Mouse (Mus musculus): ENCODE measurements around the gene Plin3. TPM values are rescaled to one million over a fixed set of nuclear protein-coding genes. Genes with fewer than 3 reads are reported as not detected.

The Plin3 gene
- 7.4 and 9.2 TPM in 2 replicates for polyA plus RNA-seq (2012; rRNA removed)
- polyA plus RNA-seq (2014; fragmentation: Nextera tagmentation; extraction: Ambion mirVana) = 24.2 and 27.2 TPM in 2 replicates

DNA sequence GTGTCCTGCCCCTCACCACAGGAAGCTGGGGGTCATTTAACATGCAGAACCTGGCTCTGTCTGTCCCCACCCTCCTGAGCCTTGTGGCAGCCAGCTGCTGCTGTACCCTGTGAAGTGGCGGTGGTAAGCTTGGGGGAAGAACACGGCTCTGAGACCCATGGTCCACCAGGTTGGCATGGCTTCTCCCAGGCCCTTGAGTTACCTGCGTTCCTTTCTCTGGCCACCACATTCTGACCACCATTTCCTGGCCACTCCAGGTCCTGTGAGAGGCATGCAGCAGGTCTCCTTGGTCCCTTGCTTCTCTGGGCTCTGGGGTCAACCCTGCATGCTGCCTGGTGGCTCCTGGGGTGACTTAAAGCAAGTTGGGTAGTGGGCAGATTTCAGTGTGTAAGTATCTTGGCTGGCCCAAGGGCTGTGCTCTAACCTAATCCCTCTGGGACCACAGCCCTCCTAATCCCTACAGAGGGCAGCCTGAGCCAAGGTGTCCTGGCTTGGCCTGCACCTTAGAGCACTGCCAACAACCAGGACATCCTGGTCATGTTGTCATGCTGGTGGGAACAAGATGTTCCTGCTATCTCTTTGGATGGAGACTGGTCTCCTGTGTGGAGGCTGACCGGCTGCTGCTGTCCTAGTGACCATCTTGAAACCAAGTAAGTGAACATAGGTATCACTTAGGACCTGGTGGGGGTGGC lies at the start of gene Plin3:
TSS of gene Plin3 (minus strand) at position 343 of the 692 bp plus-strand sequence.
- H3K9ac ChIP-seq (replicated peaks) = peak within 1 kb of the TSS; percentile 41
- H3K4me1 ChIP-seq (replicated peaks; ENCODE audit: control insufficient read depth in 2 of 2, insufficient read depth in 2 of 2, low read length in 1 of 2) = peaks cover 30 to 38% of the 10 kb centered on the region in 2 experiments
- H3K4me3 ChIP-seq (ENCODE audit: insufficient read depth in 1 of 2, low read depth in 2 of 2, low read length in 2 of 2) = no peak within 1 kb of the TSS
- no peaks in the 10 kb centered on the region; the same call in 1 of the 2 replicates for H3K27me3 ChIP-seq (ENCODE audit: control insufficient read depth, insufficient read depth, low read length)
- H3K4me2 ChIP-seq (ENCODE audit: low read depth) = peak within 1 kb of the TSS; percentile 69
- DNase-seq (ENCODE audit: low read depth in 3 of 3, low spot score in 3 of 3) (no peak), ATAC-seq (ENCODE audit: insufficient read depth) (no peak)
- WGBS (ENCODE audit: insufficient replicate concordance) = 74% methylated on average over 4 of the region's 4 CpGs
- TF ChIP-seq EP300 (IDR thresholded peaks at IDR 0.05; ENCODE audit: low read depth) = no peak
- no peak for TF ChIP-seq CTCF (IDR thresholded peaks at IDR 0.05; ENCODE audit: low read depth)
- no peaks in the 10 kb centered on the region for H3K9me3 ChIP-seq (ENCODE audit: control insufficient read depth, low read length)
- no peaks in the 10 kb centered on the region for H3K36me3 ChIP-seq (replicated peaks; ENCODE audit: control insufficient read depth, insufficient read depth, low read depth)
- no peak within 1 kb of the TSS; the same call in 1 of the 2 replicates for H3K27ac ChIP-seq

DNA sequence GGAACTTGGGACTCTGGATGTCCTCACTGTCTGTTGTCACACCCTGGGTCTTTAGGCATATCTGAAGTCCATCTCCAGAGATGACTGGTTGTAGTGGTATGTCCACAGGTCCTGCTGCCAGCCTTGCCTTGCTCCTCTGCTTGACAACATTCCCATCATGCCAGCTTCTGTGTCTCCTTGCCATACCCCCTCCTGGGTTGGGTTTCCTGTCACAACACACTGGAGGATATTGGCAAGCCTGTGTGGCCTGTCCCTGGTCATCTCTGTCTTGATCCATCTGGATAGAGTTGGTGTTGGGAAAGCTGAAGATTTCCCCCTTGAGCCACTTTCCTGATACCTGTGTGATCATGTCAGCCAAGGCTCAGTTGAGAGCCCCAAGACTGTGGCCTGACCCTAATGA lies 48.0 kb upstream of the Plin3 start:
- H3K4me2 ChIP-seq (ENCODE audit: low read depth) = no peak overlapping the region
- H3K27ac ChIP-seq = no peak overlapping the region
- DNase-seq (ENCODE audit: low read depth in 3 of 3, low spot score in 3 of 3) (no peak), ATAC-seq (ENCODE audit: insufficient read depth) (no peak)
- H3K4me1 ChIP-seq (replicated peaks; ENCODE audit: control insufficient read depth in 2 of 2, insufficient read depth in 2 of 2, low read length in 1 of 2) = peaks cover 2 to 15% of the 10 kb centered on the region in 2 experiments; a peak in 3 of 4 replicates
- no peaks in the 10 kb centered on the region for H3K36me3 ChIP-seq (replicated peaks; ENCODE audit: control insufficient read depth, insufficient read depth, low read depth)
- H3K27me3 ChIP-seq (ENCODE audit: control insufficient read depth, insufficient read depth, low read length) = no peaks in the 10 kb centered on the region
- no peak overlapping the region for H3K4me3 ChIP-seq (ENCODE audit: insufficient read depth in 1 of 2, low read depth in 2 of 2, low read length in 2 of 2)
- TF ChIP-seq CTCF (IDR thresholded peaks at IDR 0.05; ENCODE audit: low read depth) (no peak), EP300 (IDR thresholded peaks at IDR 0.05; ENCODE audit: low read depth) (no peak)
- no peaks in the 10 kb centered on the region for H3K9me3 ChIP-seq (ENCODE audit: control insufficient read depth, low read length)
- no peak overlapping the region for H3K9ac ChIP-seq (replicated peaks)

DNA sequence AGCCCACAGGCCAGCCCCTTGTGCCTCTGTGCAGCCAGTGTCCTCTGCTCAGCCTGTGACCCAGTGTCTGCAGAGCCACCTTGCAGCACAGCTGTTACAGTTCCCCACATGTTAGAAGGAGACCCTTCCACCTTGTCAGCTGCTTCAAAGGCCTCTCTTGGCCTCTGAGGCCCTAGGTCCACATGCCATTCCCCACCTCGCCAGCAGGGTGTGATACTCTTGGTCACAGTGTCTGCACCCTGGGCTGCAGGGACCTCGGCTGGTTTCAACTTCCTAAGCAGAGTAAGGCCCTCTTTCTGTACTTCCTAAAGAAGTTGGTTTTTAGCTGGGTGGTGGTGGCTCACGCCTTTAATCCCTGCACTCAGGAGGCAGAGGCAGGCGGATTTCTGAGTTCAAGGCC lies 46.2 kb upstream of the Plin3 start:
- H3K4me3 ChIP-seq (ENCODE audit: insufficient read depth in 1 of 2, low read depth in 2 of 2, low read length in 2 of 2) = no peak overlapping the region
- WGBS (ENCODE audit: insufficient replicate concordance) = 27% methylated on average over 4 of the region's 4 CpGs
- ATAC-seq (ENCODE audit: insufficient read depth) (no peak), DNase-seq (ENCODE audit: low read depth in 3 of 3, low spot score in 3 of 3) (peak in 1 of 3 experiments; percentile 29)
- no peaks in the 10 kb centered on the region for H3K9me3 ChIP-seq (ENCODE audit: control insufficient read depth, low read length)
- no peaks in the 10 kb centered on the region for H3K36me3 ChIP-seq (replicated peaks; ENCODE audit: control insufficient read depth, insufficient read depth, low read depth)
- no peaks in the 10 kb centered on the region for H3K27me3 ChIP-seq (ENCODE audit: control insufficient read depth, insufficient read depth, low read length)
- TF ChIP-seq CTCF (IDR thresholded peaks at IDR 0.05; ENCODE audit: low read depth) (peak; percentile 87), EP300 (IDR thresholded peaks at IDR 0.05; ENCODE audit: low read depth) (no peak)
- H3K9ac ChIP-seq (replicated peaks) = no peak overlapping the region
- H3K27ac ChIP-seq = no peak overlapping the region
- peaks cover 2 to 13% of the 10 kb centered on the region in 2 experiments; a peak in 3 of 4 replicates for H3K4me1 ChIP-seq (replicated peaks; ENCODE audit: control insufficient read depth in 2 of 2, insufficient read depth in 2 of 2, low read length in 1 of 2)
- H3K4me2 ChIP-seq (ENCODE audit: low read depth) = no peak overlapping the region

DNA sequence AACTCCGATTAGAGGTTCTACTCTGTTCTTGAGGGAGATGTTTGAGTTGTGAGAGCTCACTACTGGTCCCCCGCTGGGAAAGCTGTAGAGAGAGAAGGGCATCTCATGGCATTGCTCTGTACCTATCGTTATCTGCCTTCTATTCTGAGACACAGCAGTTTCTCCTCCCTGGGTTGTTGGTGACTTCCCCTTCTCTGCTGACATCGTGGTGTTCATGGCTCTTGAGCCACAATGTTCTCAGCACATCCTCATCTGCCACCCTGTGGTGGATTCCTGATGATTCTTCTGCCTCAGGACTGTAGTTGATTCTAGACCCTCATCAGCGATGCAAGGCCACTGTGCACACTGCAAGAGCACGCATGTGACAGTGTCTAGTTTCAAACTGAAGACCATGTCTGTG lies 45.1 kb upstream of the Plin3 start:
- Histone ChIP-seq H3K36me3 (replicated peaks; ENCODE audit: control insufficient read depth, insufficient read depth, low read depth) (no peaks in the 10 kb centered on the region), H3K9ac (replicated peaks) (no peak overlapping the region), H3K4me3 (ENCODE audit: insufficient read depth in 1 of 2, low read depth in 2 of 2, low read length in 2 of 2) (no peak overlapping the region), H3K4me1 (replicated peaks; ENCODE audit: control insufficient read depth in 2 of 2, insufficient read depth in 2 of 2, low read length in 1 of 2) (peaks cover 0 to 2% of the 10 kb centered on the region in 2 experiments; a peak in 1 of 4 replicates), H3K9me3 (ENCODE audit: control insufficient read depth, low read length) (no peaks in the 10 kb centered on the region), H3K27me3 (ENCODE audit: control insufficient read depth, insufficient read depth, low read length) (no peaks in the 10 kb centered on the region), H3K4me2 (ENCODE audit: low read depth) (no peak overlapping the region), H3K27ac (no peak overlapping the region)
- TF ChIP-seq EP300 (IDR thresholded peaks at IDR 0.05; ENCODE audit: low read depth) (no peak), CTCF (IDR thresholded peaks at IDR 0.05; ENCODE audit: low read depth) (peak; percentile 38; the same call in 1 of the 2 replicates)
- ATAC-seq (ENCODE audit: insufficient read depth) (no peak), DNase-seq (ENCODE audit: low read depth in 3 of 3, low spot score in 3 of 3) (no peak)
- 58% methylated on average over 6 of the region's 6 CpGs for WGBS (ENCODE audit: insufficient replicate concordance)

- 24% methylated on average over 4 of the region's 4 CpGs for WGBS (ENCODE audit: insufficient replicate concordance)
- Histone ChIP-seq H3K4me2 (ENCODE audit: low read depth) (no peak overlapping the region), H3K9me3 (ENCODE audit: control insufficient read depth, low read length) (no peaks in the 10 kb centered on the region), H3K9ac (replicated peaks) (no peak overlapping the region), H3K27ac (no peak overlapping the region), H3K36me3 (replicated peaks; ENCODE audit: control insufficient read depth, insufficient read depth, low read depth) (no peaks in the 10 kb centered on the region), H3K4me3 (ENCODE audit: insufficient read depth in 1 of 2, low read depth in 2 of 2, low read length in 2 of 2) (no peak overlapping the region), H3K27me3 (ENCODE audit: control insufficient read depth, insufficient read depth, low read length) (no peaks in the 10 kb centered on the region), H3K4me1 (replicated peaks; ENCODE audit: control insufficient read depth in 2 of 2, insufficient read depth in 2 of 2, low read length in 1 of 2) (peaks cover 0 to 1% of the 10 kb centered on the region in 2 experiments; a peak in 1 of 4 replicates)
- peak; percentile 73 for TF ChIP-seq CTCF (IDR thresholded peaks at IDR 0.05; ENCODE audit: low read depth)
- TF ChIP-seq EP300 (IDR thresholded peaks at IDR 0.05; ENCODE audit: low read depth) = no peak
- DNase-seq (ENCODE audit: low read depth in 3 of 3, low spot score in 3 of 3) (peak in 1 of 3 experiments; percentile 27), ATAC-seq (ENCODE audit: insufficient read depth) (0 out of 2 replicates have a peak, but pooled peaks have one; percentile 14)
Observed at GRCm38 (mm10) chr17:56337190-56337589, 44.5 kb upstream of the Plin3 start.
